Mouse (Mus musculus) cerebellum, adult 11 months (tissue): ENCODE measurements at regions not wholly inside any gene's neighbourhood (a gene's known extent, or its start where the extent isn't known, plus 50 kb on each side); places are given as distances from the start of the nearest gene placed in this dataset.

Experiments used
- DNase-seq: peaks from one replicate; pipeline ENCODE4 v3.0.0; 2022

DNA sequence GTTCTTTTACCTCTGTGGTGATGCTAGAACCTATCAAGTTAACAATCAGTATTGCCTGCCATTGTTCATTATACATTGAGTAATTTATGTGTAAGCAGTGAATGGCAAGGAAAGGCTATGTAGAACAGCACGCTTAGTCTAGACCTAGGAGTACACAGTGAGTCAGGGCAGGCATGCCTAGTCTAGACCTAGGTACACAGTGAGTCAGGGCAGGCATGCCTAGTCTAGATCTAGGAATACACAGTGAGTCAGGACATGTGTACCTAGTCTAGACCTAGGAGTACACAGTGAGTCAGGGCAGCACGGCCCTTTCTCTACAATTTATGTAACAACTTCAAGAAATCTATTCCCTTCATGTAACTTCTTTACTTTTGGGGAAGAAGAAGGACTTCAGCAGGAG is 347.2 kb downstream of the Tmem232 start:
- no peak for DNase-seq

DNA sequence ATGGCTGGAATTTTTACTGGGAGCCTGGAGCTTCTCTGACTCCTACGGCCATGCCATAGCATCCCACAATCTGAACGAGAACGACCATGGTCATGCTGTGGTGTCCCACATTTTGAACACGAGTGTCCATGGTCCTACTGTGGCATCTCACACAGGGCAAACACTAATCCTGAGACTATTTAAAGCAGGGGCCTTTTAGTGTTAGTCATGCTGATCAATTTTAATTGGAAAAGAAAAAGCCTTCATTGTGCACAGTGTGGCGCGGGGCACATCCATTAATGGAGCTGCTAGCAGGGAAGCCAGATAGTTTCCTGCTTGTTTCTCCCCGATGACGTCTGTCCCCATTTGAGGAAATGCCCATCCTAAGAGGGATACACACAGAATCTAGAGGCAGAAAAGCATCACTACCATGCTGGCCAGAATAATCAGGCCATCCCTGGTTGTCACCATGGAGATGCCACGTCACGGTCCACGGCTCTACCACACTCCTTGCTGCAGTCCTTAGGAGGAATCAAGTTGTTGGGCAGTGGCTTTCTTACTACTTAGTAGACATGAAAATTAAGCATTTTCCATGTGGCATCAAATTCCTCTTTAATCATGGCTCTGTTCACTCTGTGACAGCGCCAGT is 348.0 kb downstream of the Tmem232 start:
- no peak for DNase-seq

DNA sequence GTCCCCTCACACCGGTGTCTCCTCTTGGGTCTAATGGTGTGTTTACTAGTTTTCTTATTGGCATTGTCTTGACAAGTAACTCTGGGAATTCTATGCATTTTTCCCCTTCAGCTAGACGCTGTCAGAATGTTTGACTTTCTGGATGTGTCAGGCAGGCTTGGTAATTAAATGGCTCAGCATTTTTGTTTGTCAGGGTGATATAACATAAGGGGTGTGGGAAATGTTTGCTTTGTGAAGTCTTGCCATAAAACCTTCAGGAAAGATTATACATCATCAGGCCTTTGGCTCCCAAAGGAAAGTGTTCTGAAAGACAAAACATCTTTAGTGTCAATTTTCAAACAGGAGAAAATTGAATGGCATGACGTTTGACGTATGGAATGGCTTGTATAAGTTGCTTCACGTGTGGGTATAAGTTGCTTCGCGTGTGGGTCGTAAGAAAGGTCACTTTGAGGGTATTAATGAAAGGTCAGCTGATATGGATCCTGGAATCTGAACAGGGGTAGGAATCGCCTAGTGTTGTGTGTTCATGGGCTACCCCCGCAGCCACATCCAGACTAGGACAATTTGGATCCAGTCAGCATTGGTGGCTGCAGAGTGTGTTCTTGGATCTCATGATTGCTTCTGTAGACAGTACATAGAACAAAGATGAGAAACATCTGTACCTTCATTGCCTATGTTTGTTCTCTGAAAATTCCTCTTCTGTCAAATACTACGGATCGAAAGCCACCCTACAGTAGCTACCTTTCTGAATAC is 349.6 kb downstream of the Tmem232 start:
- no peak for DNase-seq

- no peak for DNase-seq
Measured at GRCm38 (mm10) chr17:65181164-65181563, 345.3 kb upstream of the 4930583I09Rik start.

DNA sequence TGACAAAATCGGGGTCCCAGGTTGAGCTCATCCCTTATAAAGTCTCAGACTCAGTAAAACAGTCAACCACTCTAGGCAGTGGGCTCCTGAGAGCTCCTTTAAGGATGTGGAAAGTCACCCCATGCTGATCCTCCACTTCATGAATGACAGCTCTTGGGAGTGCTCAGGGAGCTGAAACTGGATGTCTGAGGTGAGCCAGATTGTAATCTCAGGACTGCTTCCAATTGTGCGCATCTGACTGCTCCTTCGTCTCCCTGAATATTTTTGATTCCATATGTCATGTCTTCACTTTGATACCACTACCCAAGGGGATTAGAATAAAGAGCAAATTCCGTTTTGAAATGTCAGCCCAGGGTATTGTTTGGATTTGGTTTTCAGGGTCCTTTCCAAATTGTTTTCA is 339.9 kb upstream of the 4930583I09Rik start:
- no peak for DNase-seq

DNA sequence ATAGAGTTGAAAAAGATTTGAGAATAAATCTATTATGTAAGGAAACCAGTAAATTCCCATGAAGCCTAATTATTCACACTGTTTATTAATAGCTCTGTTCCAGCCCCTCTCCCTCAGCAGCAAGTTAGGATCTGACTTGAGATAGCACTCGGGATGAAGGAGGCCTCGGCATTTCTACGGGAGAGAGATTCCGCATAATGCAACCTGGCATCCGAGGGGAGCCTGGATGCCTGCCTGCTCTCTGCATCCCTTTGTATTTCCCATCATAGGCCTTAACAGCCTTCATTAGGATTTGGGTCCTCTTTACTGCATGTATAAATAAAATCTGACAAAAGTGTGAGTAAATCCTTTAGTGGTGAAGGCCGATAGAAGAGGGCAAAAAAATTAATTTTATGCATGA is 338.2 kb upstream of the 4930583I09Rik start:
- DNase-seq, result no peak

DNA sequence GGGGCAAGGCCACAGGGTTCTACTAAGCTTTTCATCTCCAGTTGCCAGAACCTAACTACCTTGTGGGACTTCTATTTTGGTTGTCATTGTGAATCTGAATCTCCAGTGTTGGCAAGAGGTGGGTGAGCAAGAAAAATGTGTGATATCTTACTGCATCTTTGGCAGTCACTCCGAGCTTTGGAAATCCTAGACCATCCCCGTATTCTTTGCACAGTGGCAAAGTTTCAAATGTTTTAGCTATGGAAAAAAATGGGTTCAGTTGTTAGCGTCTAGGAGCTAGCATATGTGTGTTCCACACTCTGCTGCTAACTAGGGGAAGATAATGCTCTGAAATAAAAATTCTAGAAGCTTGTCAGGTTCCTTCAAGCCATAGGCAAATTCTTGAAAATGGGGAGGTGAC is 337.4 kb upstream of the 4930583I09Rik start:
- DNase-seq, result no peak

GRCm38 (mm10) chr17:65170691-65171090 is 334.8 kb upstream of the 4930583I09Rik start:
- no peak for DNase-seq

GRCm38 (mm10) chr17:65169981-65170617 is 334.2 kb upstream of the 4930583I09Rik start:
- no peak for DNase-seq

- peak; percentile 35 for DNase-seq
Measured at GRCm38 (mm10) chr17:65146376-65146775, 310.5 kb upstream of the 4930583I09Rik start.

GRCm38 (mm10) chr17:65114651-65115050 is 278.8 kb upstream of the 4930583I09Rik start:
- no peak for DNase-seq

DNA sequence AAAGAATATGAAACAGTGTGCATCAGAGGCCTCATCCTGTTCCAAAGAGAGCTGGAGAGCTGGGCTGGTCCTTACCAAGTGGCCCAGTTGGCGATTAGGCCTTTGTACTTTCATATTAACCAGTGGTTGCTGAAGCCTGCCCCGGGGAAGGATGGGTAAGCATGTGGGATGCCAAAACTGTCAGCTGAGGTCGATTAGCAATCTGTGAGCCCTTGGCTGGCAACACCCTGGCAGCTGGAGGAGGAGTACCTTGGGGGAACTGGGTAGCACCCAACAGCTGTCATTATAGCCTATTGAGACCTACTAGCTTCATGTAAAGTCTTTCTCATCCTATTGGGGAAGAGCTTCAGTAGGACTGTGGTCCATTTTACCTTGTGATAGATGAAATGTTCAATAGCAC is 277.2 kb upstream of the 4930583I09Rik start:
- DNase-seq, result no peak

DNA sequence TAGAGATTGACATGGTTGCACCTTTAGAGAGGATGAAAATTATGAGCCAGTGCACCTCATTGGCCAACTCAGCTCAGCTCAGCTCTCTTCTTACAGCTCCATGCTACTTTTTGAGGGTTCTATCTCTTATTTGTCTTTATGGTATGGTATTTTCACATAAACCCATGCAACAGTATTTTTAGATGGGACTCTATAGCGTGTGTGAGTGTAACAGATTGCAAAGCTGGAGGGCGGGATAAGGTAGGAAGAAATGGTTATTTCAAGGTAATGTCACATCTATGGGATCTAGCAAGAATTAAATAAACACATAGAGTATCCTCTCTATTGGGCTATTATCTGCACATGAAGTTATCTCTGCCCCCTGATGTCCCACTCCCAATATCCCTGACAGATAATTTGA is 269.8 kb upstream of the 4930583I09Rik start:
- no peak for DNase-seq

DNA sequence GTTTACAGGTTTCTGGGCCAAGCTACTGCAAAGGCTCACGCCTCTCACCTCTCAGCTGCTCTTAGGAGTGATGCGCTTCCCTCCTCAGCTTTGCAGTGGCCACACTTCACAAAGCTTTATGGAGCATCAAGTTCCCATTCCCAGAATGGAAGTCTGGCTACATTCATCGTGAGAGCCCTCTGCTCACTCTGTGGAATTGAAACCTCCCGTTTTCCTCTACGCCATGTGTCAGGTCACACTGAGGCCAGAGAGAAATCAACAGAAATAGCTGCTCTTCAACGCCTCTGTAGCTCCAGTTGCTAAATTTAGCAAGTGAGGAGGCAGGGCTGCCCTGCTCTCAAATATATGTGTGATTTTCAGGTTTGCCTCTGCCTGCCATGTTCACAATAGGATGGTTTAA is 265.3 kb upstream of the 4930583I09Rik start:
- DNase-seq, result no peak

DNA sequence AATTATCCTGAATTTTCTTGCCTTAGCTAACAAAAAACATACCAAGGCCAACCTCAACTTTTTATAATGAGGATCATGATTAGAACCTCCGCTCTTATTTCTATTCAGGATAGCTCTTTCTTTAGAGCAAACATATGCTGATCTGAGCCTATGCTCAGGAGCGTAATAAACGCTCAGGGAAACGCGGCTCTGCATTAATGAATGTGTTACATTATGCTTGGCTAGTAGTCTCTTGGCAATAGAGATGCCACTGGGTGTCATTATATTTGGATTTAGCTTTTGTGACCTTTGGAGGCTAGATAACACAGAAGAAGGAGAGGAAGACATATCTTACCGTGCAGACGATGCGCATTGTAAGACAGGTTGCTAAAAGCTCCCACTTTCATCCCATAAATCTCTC is 246.4 kb upstream of the 4930583I09Rik start:
- DNase-seq, result no peak

GRCm38 (mm10) chr17:65081779-65082086 is 245.9 kb upstream of the 4930583I09Rik start:
- DNase-seq, result no peak

DNA sequence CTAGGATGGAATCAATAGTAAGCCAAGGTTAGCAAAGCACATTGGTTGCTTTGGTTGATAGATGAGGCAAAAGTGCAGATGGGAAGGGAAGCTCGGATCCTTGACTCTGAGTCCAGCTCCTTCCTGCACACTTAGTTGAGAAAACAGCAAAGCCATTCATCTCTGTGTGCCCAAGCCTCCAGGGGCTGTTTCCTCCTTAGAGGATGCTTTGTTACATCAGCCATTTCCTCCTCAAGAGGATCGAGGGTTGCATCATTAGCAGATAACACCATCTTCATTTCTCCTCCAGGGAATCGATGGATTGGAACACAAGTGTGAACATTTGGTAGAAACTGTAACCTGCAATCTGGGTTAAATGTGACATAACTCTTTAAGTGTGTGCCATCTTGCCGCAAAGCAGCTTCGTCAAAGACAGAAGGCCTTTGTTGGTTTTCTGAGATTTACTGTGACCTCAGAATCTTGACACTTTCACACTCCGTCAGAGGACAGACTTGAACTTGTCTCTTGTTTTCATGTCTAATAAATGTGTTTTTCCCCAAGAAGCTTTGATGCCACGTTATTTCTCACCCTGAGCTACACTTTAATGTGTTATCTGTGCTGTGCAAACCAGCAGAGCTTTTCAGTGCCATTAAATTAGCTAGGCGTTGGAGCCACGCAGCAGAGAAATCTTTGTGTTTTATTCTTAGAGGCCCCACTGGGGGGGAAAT is 245.4 kb upstream of the 4930583I09Rik start:
- DNase-seq, result no peak

- no peak for DNase-seq
Measured at GRCm38 (mm10) chr17:65074878-65075277, 239.0 kb upstream of the 4930583I09Rik start.

DNA sequence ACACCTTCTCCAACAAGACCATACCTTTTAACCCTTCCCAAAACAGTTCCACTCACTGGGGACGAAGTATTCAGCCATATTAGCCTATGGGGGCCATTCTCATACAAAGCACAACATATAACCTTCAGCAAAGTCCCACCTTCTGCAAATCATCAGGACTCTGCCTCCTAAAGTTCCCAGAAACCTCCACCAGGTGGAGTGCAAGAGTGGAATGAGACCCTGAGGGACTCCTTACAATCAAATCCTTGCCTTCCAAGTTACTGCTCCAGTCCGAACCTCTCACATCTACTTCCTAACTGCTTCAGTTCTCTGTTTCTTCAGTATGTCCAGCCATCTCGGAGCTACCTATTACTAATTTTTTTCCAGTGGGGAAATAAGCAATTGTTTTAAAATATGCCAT is 235.2 kb upstream of the 4930583I09Rik start:
- DNase-seq, result no peak

DNA sequence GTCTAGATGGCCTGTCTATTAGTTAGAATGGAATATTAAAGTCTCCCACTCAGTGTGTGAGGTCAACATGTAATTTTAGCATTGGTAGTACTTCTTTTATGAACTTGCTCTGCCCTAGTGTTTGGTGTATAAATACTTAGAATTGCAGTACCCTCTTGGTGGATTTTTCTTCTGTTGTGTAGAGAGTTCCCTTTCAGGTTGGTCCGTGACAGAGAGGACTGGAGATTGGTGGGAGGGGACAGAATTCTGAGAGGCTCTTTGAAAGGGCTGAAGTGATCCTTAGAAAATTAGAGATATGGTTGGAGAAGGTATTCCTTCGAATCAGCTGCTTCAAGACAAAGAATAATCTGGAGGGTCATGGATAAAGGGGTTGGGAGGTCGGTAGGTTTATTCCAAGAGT is 230.3 kb upstream of the 4930583I09Rik start:
- DNase-seq, result no peak

DNA sequence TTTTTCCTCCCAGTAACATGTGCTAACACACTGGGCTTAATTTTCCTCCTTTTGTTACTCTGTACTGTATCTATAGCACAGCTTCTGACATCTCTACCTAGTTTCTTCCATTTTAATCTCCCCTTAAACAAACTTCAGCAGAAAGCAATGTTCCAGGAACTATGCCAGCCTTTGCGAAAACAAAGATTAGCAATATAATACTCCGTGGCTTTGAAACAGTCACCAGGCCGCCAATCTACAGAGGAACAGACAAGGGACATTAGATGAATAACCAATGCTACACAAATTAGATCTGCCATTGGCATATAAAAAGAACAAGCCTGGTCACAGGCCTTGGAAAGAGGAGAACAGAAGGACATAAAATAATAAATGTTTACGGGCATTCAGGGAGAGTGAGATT is 220.2 kb upstream of the 4930583I09Rik start:
- DNase-seq, result no peak

GRCm38 (mm10) chr17:65049860-65050482 is 214.1 kb upstream of the 4930583I09Rik start:
- peak; percentile 11 for DNase-seq

DNA sequence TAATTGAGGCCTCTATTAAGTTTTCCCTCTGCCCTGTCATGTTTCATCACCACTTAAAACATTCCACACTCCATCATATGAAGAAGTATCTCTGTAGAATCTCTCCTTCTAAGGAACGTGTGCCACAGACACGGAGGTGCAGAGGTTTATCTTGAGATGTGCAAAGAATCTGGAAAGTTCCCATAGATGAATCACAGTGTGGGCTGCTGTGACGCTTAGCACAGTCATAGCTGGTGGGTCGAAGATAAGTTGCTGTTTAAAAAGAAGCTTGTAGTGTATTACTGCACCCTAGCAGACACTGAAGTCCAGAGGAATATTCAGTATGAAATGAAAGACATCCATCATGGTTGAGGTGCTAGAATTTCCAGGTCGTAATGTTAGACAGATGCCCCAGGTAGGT is 179.9 kb upstream of the 4930583I09Rik start:
- DNase-seq, result no peak
